Mouse (Mus musculus) gastrocnemius, adult 8-10 months (tissue): ENCODE data around the gene Taar4. TPM values are rescaled to one million over a fixed set of nuclear protein-coding genes. Genes with fewer than 3 reads are reported as not detected.

ENCODE experiments used
- DNase-seq, 2 experiments: peaks; one replicate each; pipeline ENCODE4 v3.0.0; 2022; ENCODE audit warnings: low spot score in 2 of 2
- total RNA-seq, 4 experiments: library from RNA; stranded (reverse); gene quantifications; 2 replicates each; pipeline ENCODE4 v1.2.4; 2022

Gene Taar4
- not detected for total RNA-seq

- DNase-seq, result no peak
Measured at GRCm38 (mm10) chr10:23960444-23960915, at the start of gene Taar4. Gene Taar4, plus strand, starts transcription at chr10:23960494.

- no peak for DNase-seq
Measured at GRCm38 (mm10) chr10:23920056-23920455, 40.2 kb upstream of the Taar4 start, which contains the start of gene Taar1. Gene Taar1, plus strand, starts transcription at chr10:23920356.

GRCm38 (mm10) chr10:23922468-23922867 is 37.8 kb upstream of the Taar4 start:
- no peak for DNase-seq

- DNase-seq, result no peak
Measured at GRCm38 (mm10) chr10:23923941-23924340, 36.4 kb upstream of the Taar4 start.

GRCm38 (mm10) chr10:23937613-23938012 is 22.7 kb upstream of the Taar4 start:
- no peak for DNase-seq

GRCm38 (mm10) chr10:23938312-23938711 is 22.0 kb upstream of the Taar4 start, which contains the start of gene Taar2:
Gene Taar2, plus strand, starts transcription at chr10:23938572.
- no peak for DNase-seq

- DNase-seq, result no peak
Measured at GRCm38 (mm10) chr10:23942465-23942864, 17.8 kb upstream of the Taar4 start.

GRCm38 (mm10) chr10:23948026-23948425 is 12.3 kb upstream of the Taar4 start:
- DNase-seq, result no peak

- DNase-seq, result no peak
Measured at GRCm38 (mm10) chr10:23949508-23950005, 10.7 kb upstream of the Taar4 start, which contains the start of gene Taar3. Gene Taar3, plus strand, starts transcription at chr10:23949558.

- DNase-seq, result no peak
Measured at GRCm38 (mm10) chr10:23951714-23952113, 8.6 kb upstream of the Taar4 start.

- no peak for DNase-seq
Measured at GRCm38 (mm10) chr10:23959071-23959470, 1.2 kb upstream of the Taar4 start.

GRCm38 (mm10) chr10:23963444-23963843 is 3.1 kb downstream of the Taar4 start:
- no peak for DNase-seq

GRCm38 (mm10) chr10:23964921-23965610 is 4.8 kb downstream of the Taar4 start:
- DNase-seq, result no peak

GRCm38 (mm10) chr10:23970656-23971165 is 10.4 kb downstream of the Taar4 start, which contains the start of gene Taar5:
Gene Taar5, plus strand, starts transcription at chr10:23970706.
- no peak for DNase-seq

GRCm38 (mm10) chr10:23971256-23971655 is 11.0 kb downstream of the Taar4 start:
- no peak for DNase-seq

- DNase-seq, result no peak
Measured at GRCm38 (mm10) chr10:23977958-23978357, 17.7 kb downstream of the Taar4 start.

- peak in 1 of 2 experiments; percentile 16 for DNase-seq
Measured at GRCm38 (mm10) chr10:23978901-23979705, 18.8 kb downstream of the Taar4 start.

GRCm38 (mm10) chr10:23985546-23985945 is 25.3 kb downstream of the Taar4 start, which contains the start of gene Taar6:
Gene Taar6, minus strand, starts transcription at chr10:23985646.
- no peak for DNase-seq

- no peak for DNase-seq
Measured at GRCm38 (mm10) chr10:23986419-23986818, 26.1 kb downstream of the Taar4 start.

- DNase-seq, result no peak
Measured at GRCm38 (mm10) chr10:23993381-23993780, 33.1 kb downstream of the Taar4 start, which contains the start of gene Taar7a. Gene Taar7a, minus strand, starts transcription at chr10:23993481.

- no peak for DNase-seq
Measured at GRCm38 (mm10) chr10:23999639-24000038, 39.3 kb downstream of the Taar4 start, which contains the start of gene Taar7b. Gene Taar7b, plus strand, starts transcription at chr10:23999939.
